Mouse (Mus musculus) liver, embryonic 14.5 days (tissue): ENCODE measurements around the gene Gmfb. TPM values are rescaled to one million over a fixed set of nuclear protein-coding genes. Genes with fewer than 3 reads are reported as not detected.

ENCODE experiments used
- ATAC-seq: fragments of 200-750 bp; cut with Nextera tagmentation; 2 replicates; pipeline ENCODE4 v1.8.0; 2017; ENCODE audit warnings: moderate number of reproducible peaks, mild to moderate bottlenecking, moderate library complexity; ENCODE audit not compliant: insufficient read depth
- DNase-seq, 3 experiments: peaks; one replicate each; pipeline ENCODE4 v3.0.0-alpha.2; 2012 to 2013; ENCODE audit warnings: low read depth in 3 of 3, low spot score in 3 of 3
- H3K27ac ChIP-seq: fragments of 300-500 bp; sonication (generic); 2 replicates; pipeline ENCODE4 v1.5.1; 2014; ENCODE audit warnings: moderate library complexity, mild to moderate bottlenecking, control low read depth, inconsistent platforms
- H3K27me3 ChIP-seq: fragments of 300-500 bp; sonication (generic); 2 replicates; pipeline ENCODE4 v1.6.1; 2014; ENCODE audit warnings: mild to moderate bottlenecking, low read length, moderate library complexity; ENCODE audit not compliant: control insufficient read depth, insufficient read depth
- H3K36me3 ChIP-seq: fragments of 300-500 bp; sonication (generic); replicated peaks from 2 replicates; pipeline ENCODE4 v1.6.1; 2014; ENCODE audit warnings: low read depth; ENCODE audit not compliant: control insufficient read depth, insufficient read depth
- H3K4me1 ChIP-seq, 2 experiments: fragments of 200-500 bp in 1 of 2; fragments of 300-500 bp in 1 of 2; sonication (generic) in 1 of 2; replicated peaks; 2 replicates each; pipeline ENCODE4 v1.6.1; 2012 to 2014; ENCODE audit warnings: antibody characterized with exemption in 1 of 2, inconsistent platforms in 1 of 2, low read length in 1 of 2; ENCODE audit not compliant: control insufficient read depth in 2 of 2, insufficient read depth in 2 of 2
- H3K4me2 ChIP-seq: fragments of 300-500 bp; sonication (generic); 2 replicates; pipeline ENCODE4 v1.6.1; 2014; ENCODE audit warnings: low read depth, mild to moderate bottlenecking, control low read depth, moderate library complexity
- H3K4me3 ChIP-seq, 2 experiments: fragments of 200-500 bp in 1 of 2; fragments of 300-500 bp in 1 of 2; sonication (generic) in 1 of 2; 2 replicates each; pipeline ENCODE4 v1.5.1; 2012 to 2014; ENCODE audit warnings: low read depth in 2 of 2, low read length in 2 of 2, mild to moderate bottlenecking in 2 of 2, control low read depth in 1 of 2, inconsistent platforms in 1 of 2, moderate library complexity in 1 of 2; ENCODE audit not compliant: insufficient read depth in 1 of 2
- H3K9ac ChIP-seq: fragments of 300-500 bp; sonication (generic); replicated peaks from 2 replicates; pipeline ENCODE4 v1.6.1; 2014; ENCODE audit warnings: mild to moderate bottlenecking, control low read depth, moderate library complexity
- H3K9me3 ChIP-seq: fragments of 300-500 bp; sonication (generic); 2 replicates; pipeline ENCODE4 v1.6.1; 2016; ENCODE audit warnings: low read length, mixed read lengths; ENCODE audit not compliant: control insufficient read depth
- CTCF ChIP-seq: IDR thresholded peaks from 2 replicates; pipeline ENCODE4 v1.5.1; 2016; ENCODE audit warnings: antibody characterized with exemption, low read depth, control low read depth
- EP300 ChIP-seq: IDR thresholded peaks from 2 replicates; pipeline ENCODE4 v1.6.1; 2016; ENCODE audit warnings: antibody characterized with exemption, low read depth
- WGBS: fragments of 180-500 bp; shearing (Covaris S2); extraction: QIAGEN DNeasy Blood & Tissue Kit; methylation state at CpG from one replicate; pipeline ENCODE4 v1.1.7; 2014; ENCODE audit not compliant: insufficient replicate concordance; 5-methylcytosine and 5-hydroxymethylcytosine counted together
- polyA plus RNA-seq, 2 experiments: library from polyadenylated mRNA; depleted of rRNA in 1 of 2; stranded (reverse) in 1 of 2; unstranded in 1 of 2; fragments of >200 nt; fragmentation: Nextera tagmentation in 1 of 2; extraction: Ambion mirVana in 1 of 2; gene quantifications; 2 replicates each; pipeline versions ENCODE4 v1.2.1 to v1.2.3; 2012 to 2014

The Gmfb gene
- polyA plus RNA-seq, 2 experiments, result 13.8 to 34.5 TPM

GRCm38 (mm10) chr14:46783327-46783926 lies 38.6 kb downstream of the Gmfb start:
- Histone ChIP-seq H3K4me1 (peaks cover 7 to 9% of the 10 kb centered on the region in 2 experiments), H3K9me3 (peaks cover 8% of the 10 kb centered on the region), H3K4me3 (no peak overlapping the region), H3K27ac (no peak overlapping the region), H3K4me2 (no peak overlapping the region), H3K27me3 (no peaks in the 10 kb centered on the region), H3K9ac (no peak overlapping the region), H3K36me3 (peaks cover 21% of the 10 kb centered on the region)
- DNase-seq (no peak), ATAC-seq (no peak)
- WGBS, result 85% methylated on average over 10 of the region's 10 CpGs
- TF ChIP-seq EP300 (no peak), CTCF (no peak)

GRCm38 (mm10) chr14:46782187-46782828 lies 39.7 kb downstream of the Gmfb start:
- TF ChIP-seq EP300, result no peak
- TF ChIP-seq CTCF, result no peak
- H3K4me1 ChIP-seq, result peaks cover 7 to 9% of the 10 kb centered on the region in 2 experiments
- peaks cover 8% of the 10 kb centered on the region for H3K9me3 ChIP-seq
- DNase-seq (no peak), ATAC-seq (no peak)
- H3K4me2 ChIP-seq, result no peak overlapping the region
- 82% methylated on average over 8 of the region's 8 CpGs for WGBS
- no peak overlapping the region for H3K9ac ChIP-seq
- peaks cover 31% of the 10 kb centered on the region for H3K36me3 ChIP-seq
- no peak overlapping the region for H3K4me3 ChIP-seq
- H3K27me3 ChIP-seq, result no peaks in the 10 kb centered on the region
- H3K27ac ChIP-seq, result no peak overlapping the region

GRCm38 (mm10) chr14:46781086-46781485 lies 41.0 kb downstream of the Gmfb start:
- Histone ChIP-seq H3K4me3 (no peak overlapping the region), H3K27ac (no peak overlapping the region), H3K9me3 (peaks cover 8% of the 10 kb centered on the region), H3K27me3 (no peaks in the 10 kb centered on the region), H3K36me3 (peaks cover 39% of the 10 kb centered on the region), H3K9ac (no peak overlapping the region), H3K4me2 (no peak overlapping the region), H3K4me1 (peaks cover 0 to 2% of the 10 kb centered on the region in 2 experiments; a peak in 2 of 4 replicates)
- TF ChIP-seq EP300 (no peak), CTCF (no peak)
- no peak for DNase-seq
- ATAC-seq, result no peak
- WGBS, result 78% methylated on average over 7 of the region's 7 CpGs

GRCm38 (mm10) chr14:46779217-46779616 lies 42.8 kb downstream of the Gmfb start:
- no peak for ATAC-seq
- Histone ChIP-seq H3K4me1 (no peaks in the 10 kb centered on the region), H3K36me3 (peaks cover 43% of the 10 kb centered on the region), H3K27me3 (no peaks in the 10 kb centered on the region), H3K9me3 (peaks cover 8% of the 10 kb centered on the region), H3K27ac (no peak overlapping the region), H3K4me3 (no peak overlapping the region), H3K4me2 (no peak overlapping the region), H3K9ac (no peak overlapping the region)
- DNase-seq, result no peak
- peak; percentile 70 for TF ChIP-seq CTCF
- no peak for TF ChIP-seq EP300
- WGBS, result 88% methylated on average over 7 of the region's 7 CpGs

- Histone ChIP-seq H3K4me3 (no peak overlapping the region), H3K9ac (no peak overlapping the region), H3K4me2 (no peak overlapping the region), H3K4me1 (no peaks in the 10 kb centered on the region), H3K27ac (no peak overlapping the region), H3K27me3 (no peaks in the 10 kb centered on the region), H3K9me3 (peaks cover 8% of the 10 kb centered on the region), H3K36me3 (peaks cover 46% of the 10 kb centered on the region)
- ATAC-seq (no peak), DNase-seq (no peak)
- TF ChIP-seq EP300 (no peak), CTCF (no peak)
- WGBS, result 87% methylated on average over 9 of the region's 9 CpGs
Observed at GRCm38 (mm10) chr14:46778756-46779155, 43.3 kb downstream of the Gmfb start.
